Mouse (Mus musculus) limb, embryonic 11.5 days (tissue): ENCODE measurements around the gene Zfp692. TPM values are rescaled to one million over a fixed set of nuclear protein-coding genes. Genes with fewer than 3 reads are reported as not detected.

ENCODE experiments used
- ATAC-seq: fragments of 200-750 bp; cut with Nextera tagmentation; 2 replicates; pipeline ENCODE4 v1.8.0; 2017; ENCODE audit warnings: low read depth; ENCODE audit not compliant: insufficient number of reproducible peaks, low FRiP score, low TSS enrichment
- DNase-seq: peaks from one replicate; pipeline ENCODE4 v3.0.0-alpha.2; 2015; ENCODE audit warnings: low spot score
- H3K27ac ChIP-seq: fragments of 300-500 bp; sonication (generic); replicated peaks from 2 replicates; pipeline ENCODE4 v1.5.1; 2014; ENCODE audit warnings: low read depth, mild to moderate bottlenecking, low read length
- H3K27me3 ChIP-seq: fragments of 300-500 bp; sonication (generic); 2 replicates; pipeline ENCODE4 v1.6.1; 2014; ENCODE audit warnings: mild to moderate bottlenecking, low read length, mixed read lengths; ENCODE audit not compliant: control insufficient read depth, insufficient read depth
- H3K36me3 ChIP-seq: fragments of 300-500 bp; sonication (generic); 2 replicates; pipeline ENCODE4 v1.6.1; 2014; ENCODE audit warnings: mild to moderate bottlenecking, low read length, moderate library complexity, mixed read lengths; ENCODE audit not compliant: control insufficient read depth, insufficient read depth
- H3K4me1 ChIP-seq: fragments of 300-500 bp; sonication (generic); 2 replicates; pipeline ENCODE4 v1.6.1; 2014; ENCODE audit warnings: low read length, mixed read lengths; ENCODE audit not compliant: control insufficient read depth, insufficient read depth
- H3K4me2 ChIP-seq: fragments of 300-500 bp; sonication (generic); 2 replicates; pipeline ENCODE4 v1.6.1; 2014; ENCODE audit warnings: low read depth, mild to moderate bottlenecking, moderate library complexity; ENCODE audit not compliant: severe bottlenecking
- H3K4me3 ChIP-seq: fragments of 300-500 bp; sonication (generic); 2 replicates; pipeline ENCODE4 v1.5.1; 2014; ENCODE audit warnings: low read depth, low read length
- H3K9ac ChIP-seq: fragments of 300-500 bp; sonication (generic); 2 replicates; pipeline ENCODE4 v1.6.1; 2014; ENCODE audit warnings: mild to moderate bottlenecking, low read length
- H3K9me3 ChIP-seq: fragments of 300-500 bp; sonication (generic); 2 replicates; pipeline ENCODE4 v1.6.1; 2016; ENCODE audit warnings: low read length; ENCODE audit not compliant: control insufficient read depth
- WGBS: fragments of 180-500 bp; shearing (Covaris S2); extraction: QIAGEN DNeasy Blood & Tissue Kit; methylation state at CpG from one replicate; pipeline ENCODE4 v1.1.7; 2014; 5-methylcytosine and 5-hydroxymethylcytosine counted together
- polyA plus RNA-seq: library from polyadenylated mRNA; unstranded; fragments of >200 nt; fragmentation: Nextera tagmentation; extraction: Ambion mirVana; gene quantifications from 2 replicates; pipeline ENCODE4 v1.2.1, GENCODE M21; 2014

Zfp692 gene
- polyA plus RNA-seq, 1 experiment from 2014 or later = 14.2 TPM

- H3K27ac ChIP-seq = no peak overlapping the region
- no peak overlapping the region for H3K4me2 ChIP-seq
- H3K27me3 ChIP-seq = no peaks in the 10 kb centered on the region
- DNase-seq = no peak
- no peaks in the 10 kb centered on the region for H3K4me1 ChIP-seq
- 76% methylated on average over 4 of the region's 4 CpGs for WGBS
- no peak for ATAC-seq
- no peaks in the 10 kb centered on the region for H3K9me3 ChIP-seq
- no peak overlapping the region for H3K9ac ChIP-seq
- H3K36me3 ChIP-seq = no peaks in the 10 kb centered on the region
- H3K4me3 ChIP-seq = no peak overlapping the region
These were observed 31.1 kb upstream of the Zfp692 start for GRCm38 (mm10) chr11:58275756-58276155.

GRCm38 (mm10) chr11:58281970-58282496 lies 24.8 kb upstream of the Zfp692 start:
- 89% methylated on average over 13 of the region's 13 CpGs for WGBS
- ATAC-seq (no peak), DNase-seq (no peak)
- Histone ChIP-seq H3K9ac (no peak overlapping the region), H3K27me3 (no peaks in the 10 kb centered on the region), H3K36me3 (no peaks in the 10 kb centered on the region), H3K27ac (no peak overlapping the region), H3K9me3 (no peaks in the 10 kb centered on the region), H3K4me1 (no peaks in the 10 kb centered on the region), H3K4me3 (no peak overlapping the region), H3K4me2 (no peak overlapping the region)

GRCm38 (mm10) chr11:58282518-58282917 lies 24.4 kb upstream of the Zfp692 start:
- WGBS = 86% methylated on average over 5 of the region's 5 CpGs

GRCm38 (mm10) chr11:58289992-58290682 lies 16.7 kb upstream of the Zfp692 start:
- Histone ChIP-seq H3K27ac (no peak overlapping the region), H3K4me3 (no peak overlapping the region), H3K4me1 (no peaks in the 10 kb centered on the region), H3K36me3 (no peaks in the 10 kb centered on the region), H3K4me2 (no peak overlapping the region), H3K27me3 (no peaks in the 10 kb centered on the region), H3K9me3 (no peaks in the 10 kb centered on the region), H3K9ac (no peak overlapping the region)
- ATAC-seq = no peak
- 77% methylated on average over 9 of the region's 9 CpGs for WGBS
- no peak for DNase-seq

More at GRCm38 (mm10) chr11:58282518-58282917, 24.4 kb upstream of the Zfp692 start:
- Histone ChIP-seq H3K9me3 (no peaks in the 10 kb centered on the region), H3K4me2 (no peak overlapping the region), H3K4me3 (no peak overlapping the region), H3K4me1 (no peaks in the 10 kb centered on the region), H3K27ac (no peak overlapping the region), H3K36me3 (no peaks in the 10 kb centered on the region), H3K9ac (no peak overlapping the region), H3K27me3 (no peaks in the 10 kb centered on the region)
- no peak for DNase-seq
- ATAC-seq = no peak

GRCm38 (mm10) chr11:58290812-58291211 lies 16.1 kb upstream of the Zfp692 start:
- DNase-seq = no peak
- Histone ChIP-seq H3K4me2 (no peak overlapping the region), H3K9me3 (no peaks in the 10 kb centered on the region), H3K27me3 (no peaks in the 10 kb centered on the region), H3K9ac (no peak overlapping the region), H3K4me1 (no peaks in the 10 kb centered on the region), H3K36me3 (no peaks in the 10 kb centered on the region), H3K4me3 (no peak overlapping the region), H3K27ac (no peak overlapping the region)
- 91% methylated on average over 4 of the region's 4 CpGs for WGBS
- ATAC-seq = no peak

- WGBS = 58% methylated on average over 4 of the region's 4 CpGs
- DNase-seq (no peak), ATAC-seq (no peak)
- Histone ChIP-seq H3K27me3 (no peaks in the 10 kb centered on the region), H3K9ac (no peak overlapping the region), H3K4me2 (no peak overlapping the region), H3K36me3 (no peaks in the 10 kb centered on the region), H3K27ac (no peak overlapping the region), H3K9me3 (no peaks in the 10 kb centered on the region), H3K4me3 (no peak overlapping the region), H3K4me1 (no peaks in the 10 kb centered on the region)
These were observed 14.1 kb upstream of the Zfp692 start for GRCm38 (mm10) chr11:58292791-58293190.

- Histone ChIP-seq H3K4me3 (no peak overlapping the region), H3K27ac (no peak overlapping the region), H3K9me3 (no peaks in the 10 kb centered on the region), H3K36me3 (no peaks in the 10 kb centered on the region), H3K9ac (no peak overlapping the region), H3K4me1 (no peaks in the 10 kb centered on the region), H3K27me3 (no peaks in the 10 kb centered on the region), H3K4me2 (no peak overlapping the region)
- DNase-seq = no peak
- ATAC-seq = no peak
- WGBS = 90% methylated on average over 6 of the region's 6 CpGs
These were observed 9.5 kb upstream of the Zfp692 start for GRCm38 (mm10) chr11:58297396-58297795.

- H3K4me3 ChIP-seq = peak overlapping the region; percentile 55; the same call in 1 of the 2 replicates
- no peak for ATAC-seq
- DNase-seq = peak; percentile 91
- H3K9me3 ChIP-seq = no peaks in the 10 kb centered on the region
- H3K36me3 ChIP-seq = no peaks in the 10 kb centered on the region
- H3K4me1 ChIP-seq = no peaks in the 10 kb centered on the region
- WGBS = 14% methylated on average over 13 of the region's 13 CpGs
- H3K9ac ChIP-seq = no peak overlapping the region
- H3K4me2 ChIP-seq = peak overlapping the region; percentile 36
- no peak overlapping the region for H3K27ac ChIP-seq
- H3K27me3 ChIP-seq = no peaks in the 10 kb centered on the region
These were observed 5.8 kb upstream of the Zfp692 start for GRCm38 (mm10) chr11:58301057-58301456.
